Mouse (Mus musculus) lung, adult 2 months (tissue): Measurements from ENCODE around the gene Sipa1l2.

Source experiments
- CTCF ChIP-seq: fragments of 200-500 bp; IDR thresholded peaks from 2 replicates; pipeline ENCODE4 v1.5.1; 2011; ENCODE audit warnings: mild to moderate bottlenecking, low read length, control low read depth; ENCODE audit not compliant: insufficient read depth
- POLR2A ChIP-seq: fragments of 200-500 bp; IDR thresholded peaks from 2 replicates; pipeline ENCODE4 v1.6.1; 2011; ENCODE audit warnings: low read depth, mild to moderate bottlenecking, control low read depth, low read length, borderline replicate concordance; ENCODE audit errors: extremely low read depth

- no peak for TF ChIP-seq POLR2A
- no peak for TF ChIP-seq CTCF
Measured at GRCm38 (mm10) chr8:125512561-125512960, 57.0 kb downstream of the Sipa1l2 start.
